Mouse (Mus musculus) adrenal gland, adult 2 months (tissue): ENCODE results near the gene Xylb. TPM values are rescaled to one million over a fixed set of nuclear protein-coding genes. Genes with fewer than 3 reads are reported as not detected.
"Not testable (repeated sequence)": the region's sequence is repeated elsewhere in the genome, so short reads cannot be mapped to it uniquely, and the experiment has no call there.

ENCODE experiments used
- DNase-seq: peaks from one replicate; pipeline ENCODE4 v3.0.0; 2021
- polyA plus RNA-seq: library from polyadenylated mRNA; depleted of rRNA; stranded (reverse); fragments of >200 nt; gene quantifications from 2 replicates; pipeline ENCODE4 v1.2.3, GENCODE M21; 2012
- total RNA-seq, 2 experiments: library from RNA; stranded (reverse); gene quantifications; 2 replicates each; pipeline ENCODE4 v1.2.3; 2021

Xylb gene
- total and polyA plus RNA-seq, 3 experiments = 1.1 to 1.8 (median 1.5) TPM

DNA sequence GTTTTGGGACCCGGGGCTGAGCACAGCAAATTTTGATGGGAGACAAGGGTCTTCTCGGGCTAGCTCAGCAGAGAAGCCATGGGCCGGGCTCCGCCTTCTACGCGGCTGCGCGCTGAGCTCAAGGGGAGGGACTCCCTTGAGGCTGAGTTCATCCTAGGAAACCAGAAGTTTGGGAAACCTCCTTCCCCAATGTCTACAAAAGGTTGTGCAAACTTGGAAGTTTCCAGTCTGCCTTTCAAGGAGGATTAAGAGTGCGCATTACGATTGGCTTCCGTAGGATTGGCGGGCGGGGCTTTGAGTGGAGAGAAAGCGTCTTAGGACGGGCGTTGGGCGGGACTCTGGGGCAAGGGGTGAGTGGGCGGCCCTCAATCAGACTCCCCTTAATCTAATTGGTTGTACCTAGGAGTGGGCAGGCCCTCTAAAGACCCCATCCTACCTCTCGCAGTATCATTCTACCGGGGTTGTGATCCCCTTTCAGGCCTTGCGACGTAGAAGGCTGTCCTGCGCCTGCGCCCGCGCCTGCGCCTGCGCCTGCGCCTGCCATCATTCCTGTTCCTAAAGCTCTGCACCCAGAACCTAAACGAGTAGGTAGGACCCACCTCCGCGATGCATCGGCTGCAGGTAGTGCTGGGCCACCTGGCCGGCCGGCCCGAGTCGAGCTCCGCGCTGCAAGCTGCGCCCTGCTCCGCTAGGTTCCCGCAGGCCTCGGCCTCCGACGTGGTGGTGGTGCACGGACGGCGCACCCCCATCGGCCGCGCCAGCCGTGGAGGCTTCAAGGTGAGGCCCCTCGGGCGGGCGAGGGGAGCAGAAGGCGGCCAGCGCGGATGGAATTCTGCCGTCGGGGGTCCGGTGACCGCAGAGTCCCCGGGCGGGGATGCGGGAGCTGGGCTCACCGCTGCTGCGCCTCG, 16.0 kb upstream of the Xylb start, which contains the start of gene Myd88:
Myd88 (minus strand) TSS at position 503 of the 908 bp plus-strand sequence.
- DNase-seq = peak; percentile 98

DNA sequence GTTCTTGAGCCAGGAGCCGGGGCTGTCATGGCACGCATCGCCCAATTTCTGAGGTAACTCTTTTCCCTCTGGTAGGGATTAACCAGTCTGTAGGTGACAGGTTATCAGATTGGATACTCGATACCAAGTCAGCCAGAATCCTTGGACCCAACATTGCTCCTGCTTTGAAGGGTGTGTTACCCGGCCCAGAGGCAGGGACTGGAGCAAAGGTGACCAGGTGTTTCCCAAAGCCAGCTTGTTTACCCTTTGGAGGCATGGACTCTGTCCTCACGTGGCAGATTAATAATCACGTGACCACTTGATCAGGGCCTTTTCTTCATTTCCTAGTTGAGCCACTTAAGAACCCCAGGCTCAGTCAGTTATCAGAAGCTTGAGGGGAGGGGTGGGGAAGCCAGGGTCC, 14.5 kb upstream of the Xylb start:
- DNase-seq = no peak

DNA sequence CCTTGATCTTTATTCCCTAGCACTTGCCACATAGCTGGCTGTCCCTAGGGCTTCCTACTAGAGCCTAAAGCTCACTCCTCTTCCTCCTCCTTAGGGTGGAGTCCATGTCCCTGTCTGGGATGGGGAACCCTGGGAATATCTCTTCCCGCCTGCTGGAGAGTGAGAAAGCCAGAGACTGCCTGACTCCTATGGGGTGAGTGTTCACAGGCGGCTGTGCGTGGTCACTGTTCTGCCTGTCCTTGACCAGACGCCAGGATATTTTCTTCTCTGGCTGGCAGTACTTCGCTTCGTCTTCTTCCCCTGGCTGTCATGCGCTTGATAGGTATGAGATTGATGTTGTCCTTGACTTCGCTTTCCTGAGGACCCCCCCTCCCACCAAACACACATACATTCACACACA, 10.8 kb upstream of the Xylb start:
- DNase-seq = peak; percentile 64

DNA sequence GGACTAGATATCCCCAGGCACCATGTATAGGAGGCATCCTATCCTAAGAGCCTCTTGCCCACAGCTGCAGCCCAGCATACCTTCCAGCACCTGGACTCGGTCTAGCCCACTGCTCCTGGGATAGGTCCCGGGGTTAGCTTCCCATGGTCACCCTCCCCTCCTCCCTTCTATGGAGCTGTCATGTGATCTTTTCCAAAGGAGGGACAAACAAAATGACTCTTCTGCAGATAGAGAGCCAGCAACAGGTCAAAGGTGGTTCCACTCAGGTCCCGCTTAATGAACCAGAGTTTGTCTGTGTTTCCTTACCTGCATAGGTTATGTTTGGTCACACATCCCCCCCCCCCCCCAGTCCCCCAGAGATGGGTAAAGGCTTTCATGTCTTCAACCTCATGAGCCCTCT, 6.7 kb upstream of the Xylb start:
- no peak for DNase-seq

DNA sequence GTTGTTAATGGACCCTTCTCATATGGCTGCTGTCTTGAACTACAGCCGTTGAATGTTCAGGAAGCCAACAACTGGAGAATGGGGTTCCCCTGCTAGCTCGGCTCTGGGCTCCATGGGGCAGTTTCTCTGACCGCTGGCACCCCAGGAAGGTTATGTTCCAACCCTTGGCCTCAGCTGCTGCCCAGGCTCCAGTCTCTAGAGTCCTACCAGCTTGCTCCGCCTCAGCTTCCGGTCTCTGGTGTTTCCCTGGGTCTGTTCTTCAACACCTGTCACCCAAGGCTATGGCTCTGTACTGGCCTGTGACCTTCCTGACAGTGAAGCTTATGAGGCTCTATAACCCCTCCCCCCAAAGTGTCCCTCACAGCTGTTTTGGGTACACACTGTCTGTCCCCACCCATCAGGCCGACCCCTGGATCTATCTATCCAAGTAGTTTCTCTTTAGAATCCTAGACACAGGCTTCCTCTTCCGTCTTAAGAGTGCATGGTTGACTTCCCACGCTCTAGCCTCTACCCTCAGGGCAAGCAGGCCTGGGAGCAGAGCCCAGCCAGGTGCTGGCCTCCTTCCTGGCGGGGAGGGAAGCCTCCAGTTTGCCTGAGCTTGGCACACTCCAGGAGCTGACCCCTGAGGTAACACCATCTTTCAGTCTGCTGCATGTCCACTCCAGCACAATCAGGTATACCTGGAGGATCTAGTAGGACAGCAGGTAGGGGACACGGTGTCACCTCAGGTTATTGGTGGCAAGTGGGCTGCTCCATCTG, 6.1 kb upstream of the Xylb start:
- DNase-seq = no peak

DNA sequence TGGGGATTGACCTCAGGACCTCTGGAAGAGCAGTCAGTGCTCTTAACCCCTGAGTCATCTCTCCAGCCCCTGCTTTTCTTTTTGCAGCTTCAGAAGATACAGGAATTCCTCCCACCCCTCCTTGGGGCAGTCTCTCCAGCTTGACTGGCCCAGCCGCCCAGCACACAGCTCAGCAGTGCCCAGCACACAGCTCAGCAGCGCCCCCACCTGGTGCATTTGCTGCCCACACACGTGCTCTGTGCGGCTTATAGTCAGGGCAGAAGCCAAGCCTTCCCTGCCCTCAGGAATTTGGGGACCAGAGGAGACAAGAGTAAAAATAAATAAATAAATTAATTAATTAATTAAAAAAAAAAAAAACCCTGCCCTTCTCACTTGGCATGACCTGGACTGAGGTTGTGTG, 5.1 kb upstream of the Xylb start:
- DNase-seq = peak; percentile 77

DNA sequence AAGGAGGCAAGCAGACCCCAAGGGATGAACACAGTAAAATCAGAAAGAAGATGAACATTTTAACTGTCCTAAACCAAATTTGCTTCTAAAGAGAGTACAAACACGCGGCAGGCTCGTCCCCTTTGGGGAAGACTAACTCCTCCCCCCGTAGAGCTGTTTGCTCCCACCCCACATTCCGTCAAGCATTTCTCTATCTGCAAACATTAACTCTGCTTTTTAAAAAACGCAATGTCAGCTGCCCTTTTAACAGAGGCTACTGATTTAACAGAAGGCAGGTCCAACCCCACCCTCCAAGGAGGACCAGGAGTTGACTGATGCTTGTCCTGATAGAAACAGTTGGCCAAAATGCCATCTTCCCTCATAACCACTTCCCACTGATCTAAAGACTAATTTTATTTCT, 3.3 kb upstream of the Xylb start:
- no peak for DNase-seq

DNA sequence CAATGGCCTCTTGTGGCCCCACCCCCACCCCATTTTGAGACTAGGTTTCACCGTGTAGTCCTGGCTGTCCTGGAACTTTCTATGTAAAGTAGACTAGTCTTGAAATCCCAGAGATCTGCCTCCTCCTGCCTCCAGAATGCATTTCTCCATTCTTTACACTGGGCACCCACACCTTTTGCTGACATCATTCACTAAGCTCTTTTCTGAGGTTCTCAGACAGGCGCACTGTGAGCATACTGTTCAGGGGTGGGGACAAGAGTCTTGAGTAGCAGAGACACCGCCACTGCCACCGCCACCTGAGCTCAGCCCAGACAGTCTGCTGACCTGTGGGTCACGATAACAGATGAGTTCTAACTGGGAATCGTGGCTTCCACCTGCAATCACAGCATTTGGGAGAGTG, 1.2 kb upstream of the Xylb start:
- DNase-seq = no peak

DNA sequence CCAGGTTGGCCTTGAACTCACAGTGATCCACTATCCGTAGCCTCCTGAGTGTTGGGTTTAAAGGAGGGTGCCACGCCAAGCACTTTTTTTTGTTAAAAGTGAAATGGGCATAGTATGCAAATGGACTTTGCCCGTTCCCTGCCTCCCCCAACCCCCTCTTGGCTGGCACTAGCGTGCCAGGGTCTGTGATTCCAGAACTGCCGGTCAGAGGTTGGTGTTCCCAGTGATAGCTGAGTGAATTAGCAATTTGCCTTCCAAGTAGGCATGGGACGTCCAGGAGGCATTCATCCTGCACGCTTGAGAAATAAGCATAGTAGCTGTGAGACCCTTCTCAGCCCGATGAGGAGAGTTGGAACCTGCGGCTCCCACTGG, 863 bp downstream of the Xylb start:
- no peak for DNase-seq

DNA sequence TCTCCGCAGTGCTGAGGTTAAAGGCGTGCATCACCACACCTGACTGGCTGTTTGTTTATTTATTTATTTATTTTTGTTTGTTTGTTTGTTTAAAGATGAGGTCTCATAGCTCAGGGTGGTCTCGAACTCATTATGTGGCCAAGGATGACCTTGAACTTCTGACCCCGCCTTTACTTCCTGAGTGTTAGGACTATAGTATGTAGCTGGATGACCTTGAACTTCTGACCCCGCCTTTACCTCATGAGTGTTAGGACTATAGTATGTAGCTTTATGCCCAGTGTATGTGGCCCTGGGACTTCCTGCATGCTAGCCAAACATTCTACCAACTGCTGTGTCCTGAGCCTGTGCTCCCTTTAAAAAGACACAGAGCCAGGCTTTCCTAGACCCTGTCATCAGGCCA, 4.2 kb downstream of the Xylb start:
- DNase-seq = no peak

DNA sequence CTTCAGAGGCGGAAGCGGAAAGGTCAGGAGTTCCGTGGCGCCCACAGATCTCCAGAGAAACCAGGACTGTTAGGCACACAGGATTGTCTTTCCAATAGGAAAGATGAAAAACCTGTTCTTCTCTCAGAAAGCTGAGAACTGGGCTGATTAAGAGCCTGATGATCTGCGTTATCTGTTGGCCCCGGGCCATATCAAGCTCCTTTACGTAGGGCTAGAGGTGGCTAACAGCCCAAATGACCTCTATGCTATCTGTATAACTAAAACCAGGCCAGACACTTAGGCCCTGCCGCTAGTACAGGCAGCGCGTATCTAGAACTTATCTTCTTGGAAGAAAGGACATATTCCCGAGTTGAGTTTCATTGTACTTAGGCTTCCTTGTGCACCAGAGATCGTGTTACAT, 6.0 kb downstream of the Xylb start:
- no peak for DNase-seq

DNA sequence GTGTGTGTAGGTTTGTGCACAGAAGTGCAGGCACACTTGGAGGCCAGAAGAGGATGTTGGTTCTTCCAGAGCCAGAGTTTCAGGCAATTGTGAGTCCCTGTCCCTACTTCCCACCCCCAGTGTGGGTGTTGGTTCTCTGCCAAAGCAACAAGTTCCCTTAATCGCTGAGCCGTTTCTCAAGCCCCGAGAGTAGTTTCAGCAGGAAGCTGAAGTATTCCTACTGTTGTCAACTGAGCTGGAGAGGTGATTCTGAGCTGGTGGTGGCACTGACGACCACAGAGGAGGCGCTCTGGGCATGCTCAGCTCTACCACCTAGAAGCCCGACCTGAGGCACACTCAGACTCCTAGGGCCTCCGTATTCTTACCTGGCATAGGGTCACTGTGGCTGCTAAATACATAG, 8.1 kb downstream of the Xylb start, which contains the start of gene Slc22a14:
Slc22a14 (minus strand) TSS at position 270 of the 400 bp plus-strand sequence.
- DNase-seq = no peak

DNA sequence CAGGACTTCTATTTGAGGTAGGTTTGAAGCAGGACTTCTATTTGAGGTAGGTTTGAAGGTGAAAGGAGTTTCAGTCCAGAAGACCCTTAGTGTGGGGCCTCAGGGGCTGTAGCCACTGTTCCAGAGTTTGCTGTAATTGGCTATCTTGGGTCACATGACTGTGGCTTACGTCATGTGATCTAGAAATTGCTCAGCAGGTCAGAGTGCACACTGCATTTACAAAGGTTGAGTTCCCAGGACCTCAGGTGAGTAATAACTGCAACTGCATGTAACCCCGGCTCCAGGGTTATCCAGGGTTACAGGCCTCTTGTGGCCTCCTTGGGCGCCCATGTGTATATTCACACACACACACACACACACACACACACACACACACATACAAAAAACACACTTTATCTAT, 11.2 kb downstream of the Xylb start:
- no peak for DNase-seq

DNA sequence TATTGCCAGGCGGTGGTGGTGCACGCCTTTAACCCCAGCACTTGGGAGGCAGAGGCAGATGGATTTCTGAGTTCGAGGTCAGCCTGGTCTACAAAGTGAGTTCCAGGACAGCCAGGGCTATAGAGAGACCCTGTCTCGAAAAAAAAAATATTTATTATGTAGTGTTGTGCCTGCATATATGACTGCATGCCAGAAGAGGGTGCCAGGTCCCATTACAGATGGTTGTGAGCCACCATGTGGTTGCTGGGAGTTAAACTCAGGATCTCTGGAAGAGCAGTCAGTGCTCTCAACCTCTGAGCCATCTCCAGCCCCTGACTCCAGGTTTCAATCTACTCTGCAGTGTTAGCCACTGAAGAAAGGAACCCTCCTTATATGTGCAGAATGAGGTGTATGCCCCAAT, 13.6 kb downstream of the Xylb start:
- not testable (repeated sequence) for DNase-seq

DNA sequence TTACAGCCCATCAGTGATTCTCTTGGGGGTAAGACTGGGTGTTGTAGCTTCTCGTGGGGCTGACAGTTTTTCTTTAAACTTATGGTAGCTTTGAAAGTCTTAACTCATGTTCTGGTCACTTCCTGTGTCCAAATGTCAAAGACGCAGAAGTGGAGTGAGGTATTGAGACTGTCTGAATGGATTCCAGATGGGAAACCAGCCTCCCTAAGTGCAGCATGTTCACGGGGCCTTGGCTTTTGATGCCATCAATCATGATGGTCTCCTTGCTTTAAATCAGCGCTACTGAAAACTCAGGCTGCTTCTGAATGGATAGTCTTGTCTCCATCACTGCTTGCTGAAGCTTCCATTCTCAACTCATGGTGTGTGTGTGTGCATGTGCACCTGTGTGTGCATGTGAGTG, 14.1 kb downstream of the Xylb start:
- DNase-seq = no peak

DNA sequence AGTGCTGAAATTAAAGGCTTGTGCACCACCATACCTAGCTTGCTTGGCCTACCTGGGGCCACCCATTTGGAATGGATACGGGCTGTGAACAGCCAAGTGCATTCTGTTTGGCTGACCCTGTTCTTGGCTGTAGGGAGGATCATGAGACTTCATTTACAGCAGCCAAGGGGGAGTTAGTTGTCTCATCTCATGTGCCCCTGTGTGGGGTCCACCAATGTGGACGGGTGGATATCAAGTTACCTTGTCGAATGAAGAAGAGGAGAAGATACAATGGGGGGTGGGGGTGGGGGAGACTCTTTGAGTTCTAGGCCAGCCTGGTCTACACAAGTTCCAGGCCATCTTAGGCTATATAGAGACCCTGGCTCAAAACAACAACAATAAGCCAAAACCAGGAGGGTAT, 17.8 kb downstream of the Xylb start:
- DNase-seq = no peak

DNA sequence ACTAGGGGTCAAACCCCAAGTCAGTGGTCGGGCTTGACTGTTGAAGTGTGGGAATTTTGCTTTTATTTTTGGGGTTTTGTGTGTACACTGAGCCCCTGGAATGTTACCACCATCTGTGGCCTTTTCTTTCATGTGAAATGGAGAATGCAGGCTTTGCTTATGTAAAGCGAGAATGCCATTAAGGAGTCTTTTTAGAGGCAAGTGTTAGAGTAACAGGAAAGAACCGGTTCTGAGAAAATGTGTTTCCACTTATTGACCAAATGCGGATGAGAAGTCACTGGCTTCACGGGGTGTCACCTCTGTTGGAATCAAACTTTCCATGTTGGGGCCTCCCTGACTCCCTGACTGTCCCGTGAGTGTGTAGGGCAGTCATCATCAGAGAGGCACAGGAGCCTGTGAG, 18.4 kb downstream of the Xylb start:
- DNase-seq = no peak

DNA sequence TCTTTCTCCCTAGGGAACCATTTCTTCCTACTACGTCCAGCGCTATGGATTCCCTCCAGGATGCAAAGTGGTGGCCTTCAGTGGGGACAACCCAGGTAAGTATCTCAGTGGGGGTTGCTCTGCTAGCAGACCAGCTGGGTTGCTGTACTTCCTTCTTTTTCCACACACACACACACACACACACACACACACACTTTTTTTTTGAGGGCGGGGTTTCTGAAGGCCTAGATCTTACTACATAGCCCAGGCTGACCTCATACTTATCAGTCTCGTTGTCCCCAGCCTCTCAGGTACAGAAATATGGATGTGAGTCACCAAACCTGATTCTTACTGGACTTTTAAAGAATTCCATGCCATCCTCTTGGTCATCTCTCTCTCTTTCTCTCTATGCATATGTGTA, 21.1 kb downstream of the Xylb start:
- DNase-seq = no peak

DNA sequence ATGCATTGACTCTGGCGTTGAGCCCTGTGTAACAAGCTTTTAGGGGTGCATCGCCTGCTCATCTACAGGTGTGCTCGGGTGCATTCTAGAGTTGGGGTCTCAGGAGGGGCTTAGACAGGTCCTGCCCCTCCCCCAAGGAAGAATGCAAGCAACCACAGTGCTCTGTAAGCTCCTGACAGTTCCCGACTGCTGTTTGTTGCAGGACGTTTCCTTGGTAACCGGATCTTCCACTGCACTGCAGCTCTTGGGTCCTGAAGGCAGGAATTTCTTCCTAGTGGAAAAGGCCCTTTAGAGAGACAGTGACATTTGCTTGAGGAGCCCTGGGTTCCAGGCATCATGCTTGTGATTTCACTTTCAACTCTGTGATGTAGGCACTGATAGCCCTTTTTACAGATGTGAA, 25.4 kb downstream of the Xylb start:
- DNase-seq = no peak

DNA sequence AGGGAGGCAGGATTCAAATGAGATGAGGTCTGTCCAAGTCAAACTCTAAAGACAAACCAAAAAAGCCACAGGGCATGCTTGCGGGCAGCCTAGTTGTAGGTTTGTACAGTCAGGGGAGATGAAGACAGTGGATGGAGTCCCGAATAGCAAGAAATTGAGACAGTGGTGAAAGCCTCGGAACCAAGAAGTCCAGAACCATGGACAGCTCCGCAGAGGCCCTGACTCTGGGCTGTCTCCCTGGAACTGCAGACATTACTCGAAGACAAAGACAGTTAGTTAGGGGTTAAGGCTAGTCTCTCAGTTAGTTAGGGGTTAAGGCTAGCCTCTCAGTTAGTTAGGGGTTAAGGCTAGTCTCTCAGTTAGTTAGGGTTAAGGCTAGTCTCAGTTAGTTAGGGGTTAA, 31.8 kb downstream of the Xylb start:
- DNase-seq = no peak

DNA sequence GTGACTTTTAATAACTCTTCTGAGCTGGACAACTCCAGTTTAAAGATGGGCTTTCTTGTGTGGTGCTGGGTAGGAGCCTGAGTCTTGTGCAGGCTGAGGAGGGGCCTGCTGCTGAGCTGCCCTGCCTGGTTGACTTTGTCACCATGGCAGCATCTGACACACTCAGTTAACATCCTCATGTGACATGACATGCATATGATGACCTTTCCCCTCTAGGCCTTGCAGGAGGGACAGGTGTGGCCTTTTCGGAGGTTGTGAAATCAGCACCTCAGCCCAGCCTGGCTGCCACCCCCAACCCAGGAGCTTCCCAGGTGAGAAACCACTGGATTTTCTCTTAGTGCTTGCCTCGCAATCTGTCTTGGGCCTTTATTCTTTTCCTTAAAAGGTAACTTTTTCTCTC, 33.0 kb downstream of the Xylb start:
- no peak for DNase-seq

DNA sequence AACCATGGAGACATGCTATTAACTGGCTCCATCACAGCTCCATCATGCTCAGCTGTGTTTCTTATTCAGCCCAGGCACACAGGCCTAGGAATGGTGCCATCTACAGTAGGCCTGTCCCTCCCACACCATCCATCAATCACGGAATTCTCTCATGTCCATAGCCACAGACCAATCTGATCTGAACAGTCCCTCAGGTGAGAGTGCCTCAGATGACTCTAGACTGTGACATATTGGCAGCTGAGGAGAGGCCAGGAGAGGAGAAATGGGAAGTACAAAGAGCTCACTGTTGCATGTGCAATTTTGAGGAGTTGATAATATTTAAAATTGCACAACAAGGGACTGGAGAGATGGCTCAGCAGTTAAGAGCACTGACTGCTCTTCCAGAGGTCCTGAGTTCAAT, 37.6 kb downstream of the Xylb start:
- DNase-seq = no peak

DNA sequence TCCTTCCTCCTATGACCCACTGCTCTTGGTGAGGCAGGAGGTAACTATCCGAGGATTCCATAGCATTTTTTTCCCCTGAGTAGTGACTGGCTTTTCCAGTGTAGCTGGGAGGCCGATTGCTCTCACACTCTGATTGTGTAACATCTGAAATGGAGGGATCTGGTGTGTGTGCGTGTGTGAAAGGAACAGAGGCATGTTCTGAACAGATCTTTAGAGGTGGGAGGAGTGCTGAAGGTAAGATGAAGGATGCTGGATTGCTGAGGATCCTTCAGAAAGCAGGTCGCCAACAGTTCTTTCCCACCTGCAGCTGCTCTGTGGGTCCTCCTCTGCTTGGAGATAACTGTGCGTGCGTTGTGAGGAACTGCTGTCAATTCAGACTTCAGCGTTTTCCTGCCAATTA, 44.2 kb downstream of the Xylb start:
- no peak for DNase-seq
